Mouse (Mus musculus) urinary bladder, postnatal 25 days (tissue): ENCODE measurements at regions not wholly inside any gene's neighbourhood (a gene's known extent, or its start where the extent isn't known, plus 50 kb on each side); places are given as distances from the start of the nearest gene placed in this dataset.
"Not testable (repeated sequence)": the region's sequence is repeated elsewhere in the genome, so short reads cannot be mapped to it uniquely, and the experiment has no call there.

Experiments used
- DNase-seq: peaks from one replicate; pipeline ENCODE4 v3.0.0; 2022; ENCODE audit warnings: low spot score

- no peak for DNase-seq
These were observed 114.8 kb downstream of the Galc start for GRCm38 (mm10) chr12:98144464-98144863.

GRCm38 (mm10) chr12:98143170-98143569 is 116.1 kb downstream of the Galc start:
- no peak for DNase-seq

- DNase-seq, result not testable (repeated sequence)
These were observed 119.4 kb downstream of the Galc start for GRCm38 (mm10) chr12:98139906-98140305.

GRCm38 (mm10) chr12:98131276-98131675 is 128.0 kb downstream of the Galc start:
- DNase-seq, result no peak

- no peak for DNase-seq
These were observed 135.7 kb downstream of the Galc start for GRCm38 (mm10) chr12:98123541-98123940.

- DNase-seq, result no peak
These were observed 151.2 kb downstream of the Galc start for GRCm38 (mm10) chr12:98108039-98108438.

- no peak for DNase-seq
These were observed 152.2 kb downstream of the Galc start for GRCm38 (mm10) chr12:98106789-98107684.

GRCm38 (mm10) chr12:98106151-98106788 is 153.0 kb downstream of the Galc start:
- DNase-seq, result no peak

- no peak for DNase-seq
These were observed 153.5 kb downstream of the Galc start for GRCm38 (mm10) chr12:98105749-98106148.

- no peak for DNase-seq
These were observed 169.1 kb downstream of the Galc start for GRCm38 (mm10) chr12:98090171-98090570.

GRCm38 (mm10) chr12:98078351-98078750 is 180.9 kb downstream of the Galc start:
- DNase-seq, result no peak

GRCm38 (mm10) chr12:98075580-98075979 is 183.7 kb downstream of the Galc start:
- DNase-seq, result no peak

GRCm38 (mm10) chr12:98069110-98069509 is 190.1 kb downstream of the Galc start:
- no peak for DNase-seq

- DNase-seq, result no peak
These were observed 199.7 kb downstream of the Galc start for GRCm38 (mm10) chr12:98059419-98060180.

- no peak for DNase-seq
These were observed 200.3 kb downstream of the Galc start for GRCm38 (mm10) chr12:98058977-98059376.

- no peak for DNase-seq
These were observed 208.3 kb downstream of the Galc start for GRCm38 (mm10) chr12:98050934-98051333.

GRCm38 (mm10) chr12:98050500-98050899 is 208.8 kb downstream of the Galc start:
- DNase-seq, result no peak

GRCm38 (mm10) chr12:98050057-98050456 is 209.2 kb downstream of the Galc start:
- no peak for DNase-seq

- DNase-seq, result no peak
These were observed 211.5 kb downstream of the Galc start for GRCm38 (mm10) chr12:98047765-98048164.

GRCm38 (mm10) chr12:98046459-98047440 is 212.5 kb downstream of the Galc start:
- no peak for DNase-seq

GRCm38 (mm10) chr12:98045784-98046458 is 213.3 kb downstream of the Galc start:
- DNase-seq, result no peak
